Mouse (Mus musculus) liver, postnatal 0 days (tissue): Measurements from ENCODE around the gene Cd86.

Experiments used
- CTCF ChIP-seq: sonication (generic); IDR thresholded peaks from 2 replicates; pipeline ENCODE4 v1.5.1; 2016; ENCODE audit warnings: antibody characterized with exemption, low read depth
- EP300 ChIP-seq: IDR thresholded peaks from 2 replicates; pipeline ENCODE4 v1.6.1; 2016; ENCODE audit warnings: antibody characterized with exemption, low read depth, mild to moderate bottlenecking

- TF ChIP-seq CTCF = no peak
- no peak for TF ChIP-seq EP300
Measured at GRCm38 (mm10) chr16:36598265-36598664, 67.6 kb downstream of the Cd86 start.
